Mouse (Mus musculus) stomach, embryonic 16.5 days (tissue): ENCODE data around the gene Aars2. TPM values are rescaled to one million over a fixed set of nuclear protein-coding genes. Genes with fewer than 3 reads are reported as not detected.

Experiments
- ATAC-seq: fragments of 200-750 bp; cut with Nextera tagmentation; 2 replicates; pipeline ENCODE4 v1.8.0; 2017; ENCODE audit warnings: moderate number of reproducible peaks, moderate TSS enrichment; ENCODE audit not compliant: insufficient read depth, low FRiP score
- H3K27ac ChIP-seq: fragments of 300-500 bp; sonication (generic); 2 replicates; pipeline ENCODE4 v1.5.1; 2014; ENCODE audit warnings: low read length
- H3K27me3 ChIP-seq: fragments of 300-500 bp; sonication (generic); 2 replicates; pipeline ENCODE4 v1.6.1; 2014; ENCODE audit warnings: low read length, control low read depth, mixed read lengths; ENCODE audit not compliant: control insufficient read depth, insufficient read depth
- H3K36me3 ChIP-seq: fragments of 300-500 bp; sonication (generic); 2 replicates; pipeline ENCODE4 v1.6.1; 2014; ENCODE audit warnings: low read length; ENCODE audit not compliant: control insufficient read depth, insufficient read depth
- H3K4me1 ChIP-seq: fragments of 300-500 bp; sonication (generic); 2 replicates; pipeline ENCODE4 v1.6.1; 2014; ENCODE audit warnings: low read length, control low read depth, mixed read lengths; ENCODE audit not compliant: control insufficient read depth, insufficient read depth
- H3K4me2 ChIP-seq: fragments of 300-500 bp; sonication (generic); 2 replicates; pipeline ENCODE4 v1.6.1; 2014; ENCODE audit warnings: low read depth, low read length, mixed read lengths
- H3K4me3 ChIP-seq: fragments of 300-500 bp; sonication (generic); replicated peaks from 2 replicates; pipeline ENCODE4 v1.5.1; 2014; ENCODE audit warnings: mild to moderate bottlenecking, low read length
- H3K9ac ChIP-seq: fragments of 300-500 bp; sonication (generic); 2 replicates; pipeline ENCODE4 v1.6.1; 2014; ENCODE audit warnings: low read length
- H3K9me3 ChIP-seq: fragments of 300-500 bp; sonication (generic); replicated peaks from 2 replicates; pipeline ENCODE4 v1.6.1; 2016; ENCODE audit warnings: low read length, control low read depth; ENCODE audit not compliant: control insufficient read depth
- WGBS: fragments of 180-500 bp; shearing (Covaris S2); extraction: QIAGEN DNeasy Blood & Tissue Kit; methylation state at CpG from one replicate; pipeline ENCODE4 v1.1.7; 2014; 5-methylcytosine and 5-hydroxymethylcytosine counted together
- polyA plus RNA-seq: library from polyadenylated mRNA; unstranded; fragments of >200 nt; fragmentation: Nextera tagmentation; extraction: Ambion mirVana; gene quantifications from 2 replicates; pipeline ENCODE4 v1.2.1, GENCODE M21; 2015

The Aars2 gene
- polyA plus RNA-seq, 1 experiment from 2014 or later: 17.0 TPM

DNA sequence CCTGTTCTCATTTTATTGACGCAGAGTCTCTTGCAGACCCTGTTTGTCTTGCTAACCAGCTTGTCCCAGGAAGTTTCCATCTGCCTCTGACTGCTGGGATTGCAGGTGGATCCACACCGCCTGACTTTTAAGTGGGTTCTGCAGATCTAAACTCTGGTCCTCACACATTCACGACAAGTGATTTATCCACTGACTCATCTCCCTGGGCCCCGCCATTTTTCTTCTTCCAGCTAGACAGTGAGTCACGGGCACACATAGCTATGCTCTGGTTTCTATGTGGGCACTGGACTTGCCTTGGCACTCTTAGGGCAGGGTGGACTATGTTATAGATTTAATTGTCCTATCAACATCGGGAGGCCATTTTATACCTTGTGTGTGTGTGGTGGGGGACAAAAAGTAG lies 16.9 kb upstream of the Aars2 start:
- Histone ChIP-seq H3K9ac (no peak overlapping the region), H3K27ac (no peak overlapping the region), H3K9me3 (no peaks in the 10 kb centered on the region), H3K36me3 (no peaks in the 10 kb centered on the region), H3K4me3 (no peak overlapping the region), H3K27me3 (no peaks in the 10 kb centered on the region), H3K4me2 (no peak overlapping the region), H3K4me1 (no peaks in the 10 kb centered on the region)
- no peak for ATAC-seq
- WGBS: 76% methylated on average over 6 of the region's 6 CpGs

DNA sequence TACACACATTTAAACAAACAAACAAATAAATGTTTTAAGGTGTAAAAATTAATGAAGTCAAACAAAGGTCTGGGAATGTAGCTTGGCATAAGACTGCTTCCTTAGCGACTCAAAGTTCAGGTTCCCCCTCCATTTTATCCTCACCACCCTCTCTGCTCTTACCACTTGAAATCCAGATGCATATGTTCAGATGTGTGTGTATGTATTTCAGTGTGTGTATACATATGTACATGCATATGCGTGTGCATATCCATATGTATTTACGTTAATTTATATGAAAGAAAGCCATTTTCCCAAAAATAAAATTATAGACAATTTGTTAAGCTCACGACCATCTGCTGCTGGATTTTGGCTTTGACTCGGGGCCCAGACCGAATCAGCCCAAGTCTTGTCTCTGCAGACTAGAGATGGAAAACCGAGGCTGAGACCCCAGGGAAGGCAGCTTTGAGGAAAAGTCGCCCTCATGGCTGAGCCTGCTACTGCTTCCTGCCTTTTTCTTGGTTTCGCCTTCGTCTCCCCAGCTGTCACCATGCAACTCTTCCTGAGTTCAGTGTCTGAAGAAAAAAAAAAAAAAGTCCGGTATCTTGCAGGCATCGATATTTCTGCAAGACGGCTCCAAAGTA lies 16.0 kb upstream of the Aars2 start:
- WGBS: 51% methylated on average over 13 of the region's 13 CpGs

DNA sequence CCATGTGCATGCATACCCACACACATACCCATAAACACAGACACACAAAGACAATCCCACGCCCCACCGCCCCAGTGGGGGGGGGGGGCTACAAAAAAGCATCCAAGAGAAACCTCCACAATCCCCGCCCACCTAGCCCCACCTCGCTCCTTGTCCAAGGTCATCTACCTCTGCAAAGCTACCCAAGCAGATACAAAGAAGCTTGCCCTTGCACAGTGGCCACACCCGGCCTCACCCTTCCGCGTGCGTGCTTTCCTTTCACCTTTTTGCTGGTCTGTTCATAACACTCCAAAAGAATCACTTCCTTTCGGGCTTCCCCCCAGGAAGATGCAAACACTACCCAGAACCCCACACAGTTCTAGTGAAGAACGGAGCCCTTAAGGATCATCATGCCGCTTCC lies 11.2 kb upstream of the Aars2 start:
- 60% methylated on average over 11 of the region's 11 CpGs for WGBS
- peak; percentile 73 for ATAC-seq
- H3K4me1 ChIP-seq: 0 out of 2 replicates have a peak, but pooled peaks cover 5% of the 10 kb centered on the region
- H3K9me3 ChIP-seq: no peaks in the 10 kb centered on the region
- no peaks in the 10 kb centered on the region for H3K36me3 ChIP-seq
- no peak overlapping the region for H3K27ac ChIP-seq
- no peak overlapping the region for H3K4me2 ChIP-seq
- H3K4me3 ChIP-seq: no peak overlapping the region
- H3K9ac ChIP-seq: no peak overlapping the region
- H3K27me3 ChIP-seq: no peaks in the 10 kb centered on the region

More for the DNA sequence above, 16.0 kb upstream of the Aars2 start:
- ATAC-seq: no peak
- Histone ChIP-seq H3K4me2 (no peak overlapping the region), H3K9ac (no peak overlapping the region), H3K9me3 (no peaks in the 10 kb centered on the region), H3K4me3 (no peak overlapping the region), H3K36me3 (no peaks in the 10 kb centered on the region), H3K4me1 (0 out of 2 replicates have a peak, but pooled peaks cover 5% of the 10 kb centered on the region), H3K27me3 (no peaks in the 10 kb centered on the region), H3K27ac (no peak overlapping the region)

DNA sequence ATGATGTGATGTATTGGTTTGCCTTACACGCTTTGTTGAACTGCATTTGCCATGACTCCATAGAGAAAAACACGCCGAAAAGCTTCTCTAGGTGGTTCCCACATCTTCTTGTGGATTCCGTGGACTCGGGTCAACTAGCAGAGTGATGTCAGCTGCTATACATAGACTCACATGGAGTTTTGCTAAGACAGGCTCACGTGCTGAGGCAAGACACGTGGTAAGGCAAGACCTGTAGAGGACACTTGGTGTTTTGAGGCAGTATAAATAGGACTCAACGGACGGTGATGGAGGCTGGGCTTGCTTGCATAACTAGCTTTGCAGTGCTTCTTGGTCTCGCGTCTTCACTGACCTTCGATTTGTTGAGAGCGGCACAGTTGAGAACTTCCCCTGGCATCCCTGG lies 8.2 kb upstream of the Aars2 start:
- H3K36me3 ChIP-seq: no peaks in the 10 kb centered on the region
- no peak overlapping the region for H3K27ac ChIP-seq
- 0 out of 2 replicates have a peak, but pooled peaks cover 5% of the 10 kb centered on the region for H3K4me1 ChIP-seq
- no peak for ATAC-seq
- no peaks in the 10 kb centered on the region for H3K27me3 ChIP-seq
- H3K4me3 ChIP-seq: no peak overlapping the region
- no peak overlapping the region for H3K9ac ChIP-seq
- 79% methylated on average over 13 of the region's 13 CpGs for WGBS
- no peaks in the 10 kb centered on the region for H3K9me3 ChIP-seq
- H3K4me2 ChIP-seq: no peak overlapping the region

DNA sequence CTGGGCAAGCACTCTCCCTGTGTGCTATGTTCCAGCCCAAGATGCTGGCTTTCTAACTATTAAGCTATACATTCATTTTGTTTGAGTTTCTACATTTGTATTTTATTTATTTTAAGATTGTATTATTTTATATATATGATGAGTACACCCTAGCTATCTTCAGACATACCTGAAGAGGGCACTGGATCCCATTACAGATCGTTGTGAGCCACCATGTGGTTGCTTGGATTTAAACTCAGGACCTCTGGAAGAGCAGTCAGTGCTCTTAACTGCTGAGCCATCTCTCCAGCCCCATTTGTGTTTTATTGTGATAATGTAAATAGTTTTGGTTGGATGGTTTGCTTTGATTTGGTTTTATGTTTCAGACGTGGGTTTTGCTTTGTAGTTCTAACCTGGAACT lies 7.1 kb upstream of the Aars2 start:
- no peak for ATAC-seq
- no peaks in the 10 kb centered on the region for H3K9me3 ChIP-seq
- 41% methylated on average over 2 of the region's 2 CpGs for WGBS

DNA sequence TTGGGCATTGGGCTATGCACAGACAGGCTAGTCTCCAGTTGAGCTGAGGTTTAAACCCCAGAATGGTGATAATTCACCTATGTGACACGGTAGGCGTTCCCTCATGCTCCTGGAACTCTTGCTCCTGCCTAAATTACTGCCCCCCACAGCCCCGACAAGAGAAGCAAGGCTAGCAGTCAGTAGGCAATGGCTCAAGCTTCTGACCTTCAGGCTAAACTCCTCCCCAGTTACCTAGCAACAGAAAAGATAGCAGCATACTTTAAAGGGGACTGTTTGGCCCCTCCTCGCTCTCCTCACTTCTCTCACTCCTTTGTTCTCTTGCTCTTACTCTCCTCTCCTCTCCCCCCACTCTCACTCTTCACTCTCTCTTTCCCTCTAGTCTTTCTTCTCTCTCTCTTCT lies 5.7 kb upstream of the Aars2 start:
- Histone ChIP-seq H3K4me2 (no peak overlapping the region), H3K27ac (no peak overlapping the region), H3K4me3 (no peak overlapping the region), H3K4me1 (0 out of 2 replicates have a peak, but pooled peaks cover 1% of the 10 kb centered on the region), H3K36me3 (no peaks in the 10 kb centered on the region), H3K9ac (no peak overlapping the region), H3K9me3 (no peaks in the 10 kb centered on the region), H3K27me3 (no peaks in the 10 kb centered on the region)
- no peak for ATAC-seq
- WGBS: 29% methylated on average over 4 of the region's 4 CpGs

More for the DNA sequence above, 7.1 kb upstream of the Aars2 start:
- H3K36me3 ChIP-seq: no peaks in the 10 kb centered on the region
- no peak overlapping the region for H3K4me2 ChIP-seq
- H3K27ac ChIP-seq: no peak overlapping the region
- no peak overlapping the region for H3K9ac ChIP-seq
- no peak overlapping the region for H3K4me3 ChIP-seq
- 0 out of 2 replicates have a peak, but pooled peaks cover 5% of the 10 kb centered on the region for H3K4me1 ChIP-seq
- no peaks in the 10 kb centered on the region for H3K27me3 ChIP-seq

DNA sequence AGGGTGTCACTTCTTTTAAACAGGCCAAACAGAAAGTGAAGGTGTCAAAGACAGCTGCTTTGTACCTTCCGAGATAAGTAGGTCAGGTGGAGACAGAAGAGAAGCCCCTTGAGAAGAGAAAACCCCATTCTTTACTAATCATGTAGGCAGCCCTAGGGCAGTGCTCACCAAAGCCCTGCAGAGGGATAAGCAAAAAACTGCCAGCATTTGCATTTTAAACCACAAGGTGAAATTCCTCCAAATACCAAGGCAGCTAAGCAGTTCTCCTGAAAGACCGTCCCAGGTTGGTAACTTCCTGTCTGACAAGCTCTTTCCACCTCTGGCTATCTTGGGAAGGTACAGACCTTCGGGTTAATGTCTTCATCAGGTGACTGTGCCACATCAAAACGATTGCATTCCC lies 4.3 kb upstream of the Aars2 start:
- Histone ChIP-seq H3K27me3 (no peaks in the 10 kb centered on the region), H3K36me3 (no peaks in the 10 kb centered on the region), H3K4me3 (no peak overlapping the region), H3K9ac (no peak overlapping the region), H3K4me1 (peaks cover 8% of the 10 kb centered on the region; the same call in 1 of the 2 replicates), H3K9me3 (no peaks in the 10 kb centered on the region), H3K27ac (no peak overlapping the region), H3K4me2 (no peak overlapping the region)
- no peak for ATAC-seq
- 51% methylated on average over 4 of the region's 4 CpGs for WGBS

DNA sequence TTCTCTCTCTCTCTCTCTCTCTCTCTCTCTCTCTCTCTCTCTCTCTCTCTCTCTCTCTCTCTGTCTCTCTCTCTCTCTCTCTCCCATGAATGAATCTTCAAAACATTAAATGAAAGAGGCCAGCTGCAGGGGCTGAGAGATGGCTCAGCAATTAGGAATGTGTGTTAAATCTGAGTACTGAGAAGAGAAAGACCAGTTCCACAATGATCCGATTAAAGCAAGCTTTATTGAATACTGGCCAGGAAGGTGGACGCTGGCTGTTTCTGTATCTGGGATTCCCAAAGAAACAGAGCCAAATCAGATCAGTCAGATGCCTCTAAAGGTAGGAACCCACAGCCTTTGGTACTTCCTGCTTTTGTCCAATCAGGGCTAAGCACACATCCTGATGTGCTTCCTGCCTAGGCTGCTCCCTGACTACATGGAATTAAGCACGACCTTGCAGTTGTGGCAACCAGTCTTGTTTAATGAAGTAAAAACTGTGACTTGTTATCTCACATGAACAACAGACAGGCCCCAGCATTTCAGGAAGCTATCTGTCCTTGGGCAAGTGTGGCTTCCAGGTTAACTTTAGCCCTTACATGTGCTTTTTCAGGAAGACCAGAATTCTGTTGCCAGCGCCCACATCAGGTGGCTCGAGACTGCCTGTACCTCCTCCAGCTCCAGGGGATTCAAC lies 3.2 kb upstream of the Aars2 start:
- Histone ChIP-seq H3K36me3 (no peaks in the 10 kb centered on the region), H3K27ac (no peak overlapping the region), H3K27me3 (no peaks in the 10 kb centered on the region), H3K9ac (no peak overlapping the region), H3K4me3 (no peak overlapping the region), H3K4me1 (peaks cover 11% of the 10 kb centered on the region; the same call in 1 of the 2 replicates), H3K9me3 (no peaks in the 10 kb centered on the region), H3K4me2 (no peak overlapping the region)
- WGBS: 43% methylated on average over 5 of the region's 5 CpGs
- ATAC-seq: no peak

DNA sequence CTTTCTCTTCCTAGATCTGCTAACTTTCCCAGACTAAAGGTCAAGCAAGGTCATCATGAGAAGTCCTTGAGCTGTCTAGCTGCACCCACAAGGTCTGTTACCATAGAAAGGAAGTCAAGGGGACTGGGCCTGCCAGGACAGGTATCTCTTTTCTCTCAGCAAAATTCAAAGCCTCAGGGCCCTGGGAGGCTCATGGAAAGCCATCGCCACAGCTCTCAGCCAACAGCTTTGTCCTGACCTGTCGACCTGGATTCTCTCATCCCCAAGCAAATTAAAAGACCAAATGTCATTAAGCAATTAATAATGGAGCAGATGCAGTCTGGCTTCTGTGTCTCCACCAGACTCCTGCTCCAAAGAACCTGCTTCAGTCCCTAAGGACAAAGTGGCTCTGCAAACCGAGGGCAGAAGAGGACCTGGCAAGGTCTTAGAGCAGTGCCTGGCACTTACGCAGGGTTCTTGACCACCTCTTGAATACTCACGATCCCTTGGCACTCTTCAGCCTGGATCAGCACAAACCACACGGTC lies 638 bp upstream of the Aars2 start:
- no peaks in the 10 kb centered on the region for H3K9me3 ChIP-seq
- peak overlapping the region; percentile 11; the same call in 1 of the 2 replicates for H3K4me2 ChIP-seq
- 64% methylated on average over 6 of the region's 6 CpGs for WGBS
- H3K9ac ChIP-seq: peak overlapping the region; percentile 34; the same call in 1 of the 2 replicates
- H3K4me1 ChIP-seq: peaks cover 11% of the 10 kb centered on the region; the same call in 1 of the 2 replicates
- no peak overlapping the region; the same call in 1 of the 2 replicates for H3K4me3 ChIP-seq
- H3K27me3 ChIP-seq: no peaks in the 10 kb centered on the region
- H3K36me3 ChIP-seq: 0 out of 2 replicates have a peak, but pooled peaks cover 6% of the 10 kb centered on the region
- no peak overlapping the region for H3K27ac ChIP-seq
- no peak for ATAC-seq
